Mouse (Mus musculus) spleen, adult 10 weeks (tissue): ENCODE results near the gene Gm9970. TPM values are rescaled to one million over a fixed set of nuclear protein-coding genes. Genes with fewer than 3 reads are reported as not detected.

Source experiments
- polyA plus RNA-seq: library from polyadenylated mRNA; stranded (reverse); fragments of 350-450 nt; fragmentation: Illumina TruSeq; extraction: RNeasy Lipid Tissue Mini Kit (QIAGEN cat#74804); gene quantifications from one replicate; pipeline ENCODE4 v1.2.3, GENCODE M21; 2015; ENCODE audit warnings: low replicate concordance; ENCODE audit not compliant: insufficient read depth

Gm9970 gene
- polyA plus RNA-seq = not detected

GRCm38 (mm10) chr5:31240637-31241521, at the start of gene Gm9970, which contains the start of gene Nrbp1:
Gm9970 (minus strand) TSS chr5:31241232.
Nrbp1 (plus strand) TSS chr5:31240864.

GRCm38 (mm10) chr5:31251541-31252101, 10.6 kb upstream of the Gm9970 start, which contains the start of gene Krtcap3:
Krtcap3 (plus strand) TSS chr5:31251691.

GRCm38 (mm10) chr5:31220448-31221303, 20.4 kb downstream of the Gm9970 start, which contains the start of gene Ppm1g:
Ppm1g (minus strand) TSS chr5:31220687.

GRCm38 (mm10) chr5:31201742-31202590, 39.1 kb downstream of the Gm9970 start, which contains the start of gene Zfp513:
Zfp513 (minus strand) TSS chr5:31202303.

GRCm38 (mm10) chr5:31192939-31193630, 47.9 kb downstream of the Gm9970 start, which contains the start of the genes Snx17 and Eif2b4:
Snx17 (plus strand) TSS chr5:31193227.
Eif2b4 (minus strand) TSS chr5:31193430.

Other genes with a start within 250 kb of the Gm9970 start
- 100 TPM for gene Atraid, start 192.9 kb downstream of the Gm9970 start, polyA plus RNA-seq
- gene Slc5a6, start 192.3 kb downstream of the Gm9970 start, polyA plus RNA-seq = 5.0 TPM
- 12.4 TPM for gene Cad, start 186.5 kb downstream of the Gm9970 start, polyA plus RNA-seq
- gene Dnajc5g, start 134.9 kb downstream of the Gm9970 start, polyA plus RNA-seq = not detected
- gene Slc30a3, start 133.0 kb downstream of the Gm9970 start, polyA plus RNA-seq = not detected
- gene Trim54, start 124.5 kb downstream of the Gm9970 start, polyA plus RNA-seq = not detected
- gene Ucn, start 102.4 kb downstream of the Gm9970 start, polyA plus RNA-seq = not detected
- 37.0 TPM for gene Mpv17, start 87.0 kb downstream of the Gm9970 start, polyA plus RNA-seq
- gene Gm29609, start 61.3 kb downstream of the Gm9970 start, polyA plus RNA-seq = 2.1 TPM
- 116 TPM for gene Gtf3c2, start 61.1 kb downstream of the Gm9970 start, polyA plus RNA-seq
- gene Snx17, start 48.0 kb downstream of the Gm9970 start, polyA plus RNA-seq = 97.0 TPM
- 17.1 TPM for gene Eif2b4, start 47.8 kb downstream of the Gm9970 start, polyA plus RNA-seq
- 14.9 TPM for gene Zfp513, start 38.9 kb downstream of the Gm9970 start, polyA plus RNA-seq
- 88.2 TPM for gene Ppm1g, start 20.5 kb downstream of the Gm9970 start, polyA plus RNA-seq
- gene Nrbp1, start 368 bp downstream of the Gm9970 start, polyA plus RNA-seq = 156 TPM
- 11.7 TPM for gene Krtcap3, start 10.5 kb upstream of the Gm9970 start, polyA plus RNA-seq
- gene Ift172, start 49.9 kb upstream of the Gm9970 start, polyA plus RNA-seq = 20.5 TPM
- 3.6 TPM for gene Fndc4, start 54.8 kb upstream of the Gm9970 start, polyA plus RNA-seq
- not detected for gene Gckr, start 56.2 kb upstream of the Gm9970 start, polyA plus RNA-seq
- 52.2 TPM for gene Zfp512, start 211.2 kb upstream of the Gm9970 start, polyA plus RNA-seq
- gene 4930548H24Rik, start 244.5 kb upstream of the Gm9970 start, polyA plus RNA-seq = 0.11 TPM